Mouse (Mus musculus) megakaryocyte, adult 5-6 weeks (primary cell): ENCODE measurements at regions not wholly inside any gene's neighbourhood (a gene's known extent, or its start where the extent isn't known, plus 50 kb on each side); places are given as distances from the start of the nearest gene placed in this dataset.

ENCODE experiments used
- ATAC-seq: 2 replicates; pipeline ENCODE4 v1.8.0; 2016; ENCODE audit warnings: mild to moderate bottlenecking, inconsistent platforms; ENCODE audit not compliant: poor library complexity, severe bottlenecking

- no peak for ATAC-seq
Observed at GRCm38 (mm10) chr13:51227836-51228235, 57.0 kb downstream of the Nxnl2 start.

- no peak for ATAC-seq
Observed at GRCm38 (mm10) chr13:51228862-51229770, 58.3 kb downstream of the Nxnl2 start.

DNA sequence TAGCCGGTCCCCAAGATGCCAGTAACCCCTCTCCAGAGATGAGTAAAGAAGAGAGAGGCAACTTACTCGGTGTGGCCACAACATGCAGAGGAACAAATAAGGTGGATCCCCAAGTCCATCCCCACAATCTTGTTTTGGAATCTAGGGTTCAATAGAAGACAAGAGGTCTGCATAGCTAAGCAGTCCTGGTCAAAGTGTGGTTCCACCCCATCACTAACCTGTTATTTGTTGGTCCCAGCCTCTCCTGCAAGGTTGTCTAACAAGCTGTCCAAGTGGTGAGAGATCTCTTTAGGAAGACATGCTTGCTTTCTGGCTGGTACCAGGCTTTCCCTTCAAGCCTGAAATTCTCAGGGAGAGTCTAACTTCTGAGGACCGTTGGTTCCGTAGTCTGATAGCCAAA, 59.0 kb downstream of the Nxnl2 start:
- no peak for ATAC-seq

DNA sequence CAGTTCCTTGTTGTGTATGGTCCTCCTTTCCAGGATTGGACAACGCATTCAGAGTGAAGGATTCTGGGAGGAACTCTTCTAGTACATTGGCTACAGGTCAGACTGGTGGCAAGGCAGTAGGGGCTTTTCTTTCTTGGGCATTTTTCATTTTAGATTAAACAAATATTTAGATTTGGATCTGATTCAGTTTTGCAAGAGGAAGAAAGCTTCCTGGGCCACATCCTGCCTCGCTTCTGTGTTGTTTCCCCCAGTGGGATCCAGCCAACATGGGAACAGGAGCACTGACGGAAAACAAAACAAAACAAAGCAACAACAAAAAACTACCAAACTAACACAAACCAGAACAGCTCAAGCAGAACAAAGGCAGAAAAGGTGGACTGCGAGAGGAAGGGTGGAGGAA, 60.8 kb downstream of the Nxnl2 start:
- no peak for ATAC-seq

DNA sequence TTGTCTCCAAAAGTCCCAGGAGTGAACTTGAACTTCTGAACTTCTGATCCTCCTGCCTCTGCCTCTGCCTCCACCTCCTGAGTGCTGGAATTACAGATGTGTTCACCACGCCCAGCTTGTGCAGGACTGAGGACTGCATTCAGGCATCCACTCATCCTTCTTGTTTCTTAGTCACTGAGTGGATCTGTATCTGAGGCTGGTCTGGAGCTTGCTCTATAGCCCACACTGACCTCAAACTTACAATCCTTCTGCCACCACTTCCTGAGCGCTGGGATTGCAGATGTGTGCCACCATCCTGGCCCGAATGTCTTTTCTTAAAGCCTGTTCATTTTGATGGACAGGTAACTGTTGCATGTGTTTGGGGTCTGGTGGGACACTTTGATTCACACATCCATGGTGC, 76.6 kb downstream of the Nxnl2 start:
- no peak for ATAC-seq

DNA sequence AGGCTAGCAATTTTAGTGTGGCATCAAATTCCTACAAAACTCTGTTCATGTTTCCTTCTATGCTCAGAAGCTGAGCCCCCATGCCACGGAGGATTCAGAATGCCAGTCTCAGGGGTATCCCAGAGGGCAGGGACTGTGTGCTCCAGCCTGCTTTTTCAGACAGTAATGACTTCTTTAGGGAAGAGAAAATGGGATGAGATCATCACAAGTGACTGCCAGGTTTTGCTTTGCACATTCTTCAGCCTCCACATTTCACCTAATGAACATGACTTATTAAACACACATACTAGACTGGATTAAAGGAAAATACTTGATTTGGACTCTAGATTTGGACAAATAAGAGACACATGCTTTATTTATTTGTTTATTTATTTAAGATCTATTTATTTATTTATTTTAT, 82.5 kb downstream of the Nxnl2 start:
- ATAC-seq: no peak

- no peak for ATAC-seq
Observed at GRCm38 (mm10) chr13:51255688-51256087, 84.9 kb downstream of the Nxnl2 start.

DNA sequence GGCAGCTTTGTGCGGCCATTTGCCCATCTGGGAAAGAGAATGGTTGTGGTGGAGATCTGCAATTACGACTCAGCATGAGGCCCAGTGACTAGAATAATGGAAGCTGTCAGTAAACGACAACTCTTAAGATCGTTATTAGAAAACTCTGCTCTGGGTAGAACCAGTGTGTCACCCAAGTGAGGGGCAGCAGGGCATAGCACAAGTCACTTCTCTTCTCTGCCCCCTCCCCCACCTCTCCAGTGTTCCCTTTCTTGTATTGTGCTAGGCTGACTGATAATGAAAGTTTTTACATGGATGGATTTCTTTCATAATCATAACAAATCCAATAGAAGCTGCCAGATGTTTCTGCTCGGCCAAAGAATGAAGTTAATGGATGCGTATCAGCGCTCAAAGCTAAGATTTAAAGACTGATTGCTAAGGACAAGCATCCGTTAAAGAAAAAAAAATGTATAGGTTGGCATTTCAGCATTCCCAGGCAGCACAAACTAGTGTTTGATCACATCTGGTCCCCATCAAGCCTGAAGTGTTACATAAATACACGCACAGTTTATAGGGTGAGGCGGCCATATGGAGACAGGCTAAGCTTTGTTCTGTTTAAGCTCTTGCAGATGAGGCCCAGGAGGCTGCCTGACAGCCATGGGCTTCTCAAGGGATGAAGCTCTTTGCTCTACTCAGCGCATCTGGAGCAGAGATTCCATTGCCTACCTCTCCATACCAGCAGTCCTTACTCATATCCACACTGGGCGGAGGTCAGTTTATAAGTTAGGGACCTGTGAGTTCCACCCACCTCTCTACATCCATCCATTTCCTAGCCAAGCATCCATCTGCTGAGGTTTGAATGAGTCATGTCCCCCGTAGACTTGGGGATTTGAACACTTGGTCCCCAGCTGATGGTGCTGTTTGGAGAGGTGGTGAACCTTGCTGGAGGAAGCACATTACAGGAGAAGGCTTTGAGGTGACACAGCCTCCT, 88.2 kb downstream of the Nxnl2 start:
- no peak for ATAC-seq

- no peak for ATAC-seq
Observed at GRCm38 (mm10) chr13:51261619-51262018, 90.8 kb downstream of the Nxnl2 start.

GRCm38 (mm10) chr13:51272786-51273185, 102.0 kb downstream of the Nxnl2 start:
- ATAC-seq: no peak

GRCm38 (mm10) chr13:51274639-51275038, 103.8 kb downstream of the Nxnl2 start:
- no peak for ATAC-seq

GRCm38 (mm10) chr13:51276601-51277000, 105.8 kb downstream of the Nxnl2 start:
- ATAC-seq: no peak

- ATAC-seq: no peak
Observed at GRCm38 (mm10) chr13:51277515-51277914, 106.7 kb downstream of the Nxnl2 start.

GRCm38 (mm10) chr13:51279642-51280387, 109.0 kb downstream of the Nxnl2 start:
- no peak for ATAC-seq

DNA sequence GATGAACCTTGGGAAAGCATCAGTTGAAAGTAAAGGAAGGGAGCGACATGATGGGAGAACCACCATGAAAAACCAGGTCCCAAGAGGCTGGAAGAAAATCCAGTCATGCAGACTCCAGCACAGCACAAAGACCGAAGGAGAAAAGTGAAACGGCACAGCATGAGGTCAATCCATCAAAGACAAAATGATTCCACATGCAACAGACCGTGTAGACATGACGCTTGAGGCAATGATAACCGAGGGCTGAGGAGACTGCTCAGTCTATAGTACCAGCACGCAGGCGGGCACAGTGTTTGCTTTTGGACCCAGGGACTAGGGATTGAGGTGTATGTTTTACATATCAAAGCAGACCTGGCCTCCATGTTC, 109.5 kb downstream of the Nxnl2 start:
- ATAC-seq: no peak

DNA sequence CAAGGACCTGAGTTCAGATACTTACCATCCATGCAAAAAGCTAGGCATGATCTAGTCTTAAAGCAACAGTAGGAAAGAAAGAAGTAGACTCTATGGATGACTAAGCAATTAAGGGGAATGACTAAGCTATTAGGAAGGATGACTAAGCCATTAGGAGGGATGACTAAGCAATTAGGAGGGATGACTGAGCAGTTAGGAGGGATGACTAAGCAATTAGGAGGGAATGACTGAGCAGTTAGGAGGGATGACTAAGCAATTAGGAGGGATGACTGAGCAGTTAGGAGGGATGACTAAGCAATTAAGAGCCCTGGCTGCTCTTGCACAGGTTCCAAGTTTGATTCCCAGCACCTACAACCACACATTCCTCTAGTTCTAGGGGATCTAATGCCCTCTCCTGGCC, 113.9 kb downstream of the Nxnl2 start:
- ATAC-seq: no peak

DNA sequence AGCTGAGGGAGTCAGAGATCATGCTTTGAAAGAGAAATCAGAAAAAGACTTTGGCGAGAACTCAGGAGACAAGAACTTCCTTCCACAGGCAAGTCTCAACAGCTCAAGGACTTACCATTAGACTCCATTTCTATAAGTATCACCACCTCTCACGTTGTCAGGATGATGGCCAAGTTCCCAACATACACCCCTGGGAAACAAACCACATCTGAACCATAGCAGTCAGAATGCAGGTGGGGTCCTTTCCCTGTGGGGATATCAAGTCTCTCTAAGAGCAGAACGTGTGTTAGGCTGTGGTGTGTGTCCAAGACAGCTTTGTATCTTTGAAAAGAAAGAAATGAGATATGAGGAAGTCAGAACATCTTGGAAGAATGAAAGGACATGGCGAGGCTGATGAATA, 118.6 kb downstream of the Nxnl2 start:
- no peak for ATAC-seq

DNA sequence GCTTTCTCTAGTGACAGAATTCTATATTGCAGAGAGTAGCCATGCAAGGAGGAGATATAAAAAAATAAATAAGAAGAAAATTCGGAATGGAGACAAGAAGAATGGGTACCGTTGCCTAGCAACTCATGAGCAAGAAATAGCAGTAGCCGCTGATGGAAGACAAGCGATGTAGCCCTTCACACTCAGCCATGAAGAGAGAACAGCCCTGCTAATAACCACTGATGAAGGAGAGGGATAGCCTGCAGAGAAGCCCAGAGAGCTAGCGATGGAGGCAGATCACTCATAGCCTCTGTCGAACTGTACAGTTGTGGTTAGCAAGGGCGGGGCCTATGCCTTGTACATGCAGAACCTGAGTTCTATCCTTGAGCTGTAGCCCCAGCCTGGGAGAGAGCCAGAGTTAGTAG, 118.4 kb upstream of the S1pr3 start:
- no peak for ATAC-seq

DNA sequence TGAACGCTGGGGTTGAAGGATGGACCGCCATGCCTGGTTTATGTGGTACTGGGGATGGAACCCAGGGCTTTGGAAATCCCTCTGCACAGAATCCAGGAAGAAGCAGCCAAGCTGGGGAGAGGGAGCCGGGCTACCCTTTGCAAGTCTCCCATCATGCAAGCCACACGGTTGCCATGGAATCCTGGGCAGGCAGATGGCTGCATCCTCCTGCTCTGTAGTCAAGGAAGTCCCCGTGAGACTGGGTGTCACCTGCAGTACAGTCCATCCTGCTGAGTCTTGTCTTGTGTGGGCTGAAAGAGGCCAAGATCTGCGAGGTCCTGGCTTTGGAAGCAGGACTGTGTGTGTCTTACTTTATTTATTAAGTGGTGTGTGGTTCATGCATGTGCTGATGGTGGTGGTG, 117.5 kb upstream of the S1pr3 start:
- no peak for ATAC-seq

- no peak for ATAC-seq
Observed at GRCm38 (mm10) chr13:51293047-51293446, 115.4 kb upstream of the S1pr3 start.

DNA sequence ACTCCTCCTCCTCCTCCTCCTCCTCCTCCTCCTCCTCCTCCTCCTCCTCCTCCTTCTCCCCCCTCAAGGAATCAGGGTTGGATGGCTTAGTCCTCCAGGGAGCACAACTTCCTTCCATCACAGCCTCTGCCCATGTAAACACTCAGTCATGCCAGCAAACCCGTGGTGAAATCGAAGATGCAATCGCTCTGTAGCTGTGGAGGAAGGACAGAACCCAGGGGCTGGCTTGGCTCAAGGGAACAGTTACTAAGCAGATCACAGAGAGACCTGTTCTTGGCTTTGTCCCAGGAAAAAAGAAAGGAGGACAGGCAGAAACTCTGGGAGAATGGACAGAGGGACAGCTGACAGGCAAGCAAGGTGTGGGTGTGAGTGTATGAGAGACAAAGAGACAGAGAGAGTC, 112.6 kb upstream of the S1pr3 start:
- no peak for ATAC-seq
